Mouse (Mus musculus): ENCODE measurements at regions not wholly inside any gene's neighbourhood (a gene's known extent, or its start where the extent isn't known, plus 50 kb on each side); places are given as distances from the start of the nearest gene placed in this dataset.
"Not testable (repeated sequence)": the region's sequence is repeated elsewhere in the genome, so short reads cannot be mapped to it uniquely, and the experiment has no call there.

GRCm38 (mm10) chr6:14522742-14523141, 232.3 kb downstream of the Ppp1r3a start:
- Histone ChIP-seq H3K36me3 (ENCODE audit: control insufficient read depth, insufficient read depth, low read length, poor library complexity, severe bottlenecking) (no peaks in the 10 kb centered on the region), H3K9me3 (ENCODE audit: control insufficient read depth, insufficient read depth, low read depth, low read length) (no peaks in the 10 kb centered on the region), H3K4me3 (ENCODE audit: insufficient read depth in 1 of 2, low read depth in 1 of 2, low read length in 2 of 2, poor library complexity in 1 of 2, severe bottlenecking in 1 of 2) (no peak overlapping the region), H3K27ac (ENCODE audit: insufficient read depth, low read depth, low read length, poor library complexity, severe bottlenecking) (no peak overlapping the region), H3K9ac (ENCODE audit: insufficient read depth, low read depth, low read length, poor library complexity, severe bottlenecking) (no peak overlapping the region), H3K4me1 (ENCODE audit: control insufficient read depth in 2 of 2, insufficient read depth in 2 of 2, low read length in 2 of 2, poor library complexity in 1 of 2) (no peaks in the 10 kb centered on the region)
- in situ Hi-C loops (cut with MboI; ENCODE audit: low sequenced_read_pairs in 2 of 2, unreplicated experiment in 2 of 2): no loop called here
- TF ChIP-seq CHD2 (IDR thresholded peaks at IDR 0.05; ENCODE audit: low read depth, low read length): no peak
- no peak for TF ChIP-seq HCFC1 (IDR thresholded peaks at IDR 0.05; ENCODE audit: borderline replicate concordance, insufficient read depth, low read length)
- no peak for TF ChIP-seq ZNF384 (IDR thresholded peaks at IDR 0.05; ENCODE audit: low read depth, low read length)
- 0 out of 2 replicates have a peak, but pooled peaks have one; percentile 33 for TF ChIP-seq ZC3H11A (IDR thresholded peaks at IDR 0.05; ENCODE audit: borderline replicate concordance, low read depth, low read length)
- DNase-seq (ENCODE audit: low read depth, low spot score): no peak

GRCm38 (mm10) chr6:14521321-14521720, 233.8 kb downstream of the Ppp1r3a start:
- H3K4me3 ChIP-seq (ENCODE audit: insufficient read depth in 1 of 2, low read depth in 1 of 2, low read length in 2 of 2, poor library complexity in 1 of 2, severe bottlenecking in 1 of 2): no peak overlapping the region
- H3K36me3 ChIP-seq (ENCODE audit: control insufficient read depth, insufficient read depth, low read length, poor library complexity, severe bottlenecking): no peaks in the 10 kb centered on the region
- no peaks in the 10 kb centered on the region for H3K4me1 ChIP-seq (ENCODE audit: control insufficient read depth in 2 of 2, insufficient read depth in 2 of 2, low read length in 2 of 2, poor library complexity in 1 of 2)
- DNase-seq (ENCODE audit: low read depth, low spot score): no peak
- H3K9me3 ChIP-seq (ENCODE audit: control insufficient read depth, insufficient read depth, low read depth, low read length): no peaks in the 10 kb centered on the region
- TF ChIP-seq HCFC1 (IDR thresholded peaks at IDR 0.05; ENCODE audit: borderline replicate concordance, insufficient read depth, low read length) (no peak), MAFK (IDR thresholded peaks at IDR 0.05; ENCODE audit: insufficient read depth, low read depth, low read length) (no peak), ZC3H11A (IDR thresholded peaks at IDR 0.05; ENCODE audit: borderline replicate concordance, low read depth, low read length) (no peak), CHD2 (IDR thresholded peaks at IDR 0.05; ENCODE audit: low read depth, low read length) (no peak), ZNF384 (IDR thresholded peaks at IDR 0.05; ENCODE audit: low read depth, low read length) (no peak)
- no peak overlapping the region for H3K9ac ChIP-seq (ENCODE audit: insufficient read depth, low read depth, low read length, poor library complexity, severe bottlenecking)
- H3K27ac ChIP-seq (ENCODE audit: insufficient read depth, low read depth, low read length, poor library complexity, severe bottlenecking): no peak overlapping the region
- in situ Hi-C loops (cut with MboI; ENCODE audit: low sequenced_read_pairs in 2 of 2, unreplicated experiment in 2 of 2): no loop called here

GRCm38 (mm10) chr6:14504171-14504570, 250.9 kb downstream of the Ppp1r3a start:
- Histone ChIP-seq H3K27ac (ENCODE audit: insufficient read depth, low read depth, low read length, poor library complexity, severe bottlenecking) (no peak overlapping the region), H3K9ac (ENCODE audit: insufficient read depth, low read depth, low read length, poor library complexity, severe bottlenecking) (no peak overlapping the region), H3K4me3 (ENCODE audit: insufficient read depth in 1 of 2, low read depth in 1 of 2, low read length in 2 of 2, poor library complexity in 1 of 2, severe bottlenecking in 1 of 2) (no peak overlapping the region), H3K36me3 (ENCODE audit: control insufficient read depth, insufficient read depth, low read length, poor library complexity, severe bottlenecking) (no peaks in the 10 kb centered on the region), H3K4me1 (ENCODE audit: control insufficient read depth in 2 of 2, insufficient read depth in 2 of 2, low read length in 2 of 2, poor library complexity in 1 of 2) (peaks cover 3 to 4% of the 10 kb centered on the region in 2 experiments; a peak in 2 of 4 replicates), H3K9me3 (ENCODE audit: control insufficient read depth, insufficient read depth, low read depth, low read length) (peaks cover 6% of the 10 kb centered on the region)
- in situ Hi-C loops (cut with MboI; ENCODE audit: low sequenced_read_pairs in 2 of 2, unreplicated experiment in 2 of 2): no loop called here
- no peak for DNase-seq (ENCODE audit: low read depth, low spot score)
- TF ChIP-seq ZNF384 (IDR thresholded peaks at IDR 0.05; ENCODE audit: low read depth, low read length) (no peak), ZC3H11A (IDR thresholded peaks at IDR 0.05; ENCODE audit: borderline replicate concordance, low read depth, low read length) (no peak)

GRCm38 (mm10) chr6:14500663-14501062, 254.4 kb downstream of the Ppp1r3a start:
- Histone ChIP-seq H3K27ac (ENCODE audit: insufficient read depth, low read depth, low read length, poor library complexity, severe bottlenecking) (peak overlapping the region; percentile 26; the same call in 1 of the 2 replicates), H3K4me1 (ENCODE audit: control insufficient read depth in 2 of 2, insufficient read depth in 2 of 2, low read length in 2 of 2, poor library complexity in 1 of 2) (peaks cover 3 to 4% of the 10 kb centered on the region in 2 experiments; a peak in 2 of 4 replicates), H3K36me3 (ENCODE audit: control insufficient read depth, insufficient read depth, low read length, poor library complexity, severe bottlenecking) (no peaks in the 10 kb centered on the region), H3K9ac (ENCODE audit: insufficient read depth, low read depth, low read length, poor library complexity, severe bottlenecking) (no peak overlapping the region), H3K4me3 (ENCODE audit: insufficient read depth in 1 of 2, low read depth in 1 of 2, low read length in 2 of 2, poor library complexity in 1 of 2, severe bottlenecking in 1 of 2) (no peak overlapping the region), H3K9me3 (ENCODE audit: control insufficient read depth, insufficient read depth, low read depth, low read length) (peaks cover 6% of the 10 kb centered on the region)
- in situ Hi-C loops (cut with MboI; ENCODE audit: low sequenced_read_pairs in 2 of 2, unreplicated experiment in 2 of 2): no loop called here
- no peak for DNase-seq (ENCODE audit: low read depth, low spot score)
- TF ChIP-seq ZNF384 (IDR thresholded peaks at IDR 0.05; ENCODE audit: low read depth, low read length): no peak
- no peak for TF ChIP-seq CHD2 (IDR thresholded peaks at IDR 0.05; ENCODE audit: low read depth, low read length)
- no peak for TF ChIP-seq HCFC1 (IDR thresholded peaks at IDR 0.05; ENCODE audit: borderline replicate concordance, insufficient read depth, low read length)
- no peak for TF ChIP-seq ZC3H11A (IDR thresholded peaks at IDR 0.05; ENCODE audit: borderline replicate concordance, low read depth, low read length)
- TF ChIP-seq MAFK (IDR thresholded peaks at IDR 0.05; ENCODE audit: insufficient read depth, low read depth, low read length): no peak

- H3K4me3 ChIP-seq (ENCODE audit: insufficient read depth in 1 of 2, low read depth in 1 of 2, low read length in 2 of 2, poor library complexity in 1 of 2, severe bottlenecking in 1 of 2); in situ Hi-C loops (cut with MboI; ENCODE audit: low sequenced_read_pairs in 2 of 2, unreplicated experiment in 2 of 2); H3K36me3 ChIP-seq (ENCODE audit: control insufficient read depth, insufficient read depth, low read length, poor library complexity, severe bottlenecking); H3K9ac ChIP-seq (ENCODE audit: insufficient read depth, low read depth, low read length, poor library complexity, severe bottlenecking); DNase-seq (ENCODE audit: low read depth, low spot score); H3K4me1 ChIP-seq (ENCODE audit: control insufficient read depth in 2 of 2, insufficient read depth in 2 of 2, low read length in 2 of 2, poor library complexity in 1 of 2); H3K9me3 ChIP-seq (ENCODE audit: control insufficient read depth, insufficient read depth, low read depth, low read length): not testable (repeated sequence)
- H3K27ac ChIP-seq (ENCODE audit: insufficient read depth, low read depth, low read length, poor library complexity, severe bottlenecking): peak overlapping the region; percentile 74
Measured at GRCm38 (mm10) chr6:14499882-14500281, 255.2 kb downstream of the Ppp1r3a start.

GRCm38 (mm10) chr6:14486642-14487041, 268.4 kb downstream of the Ppp1r3a start:
- H3K9me3 ChIP-seq (ENCODE audit: control insufficient read depth, insufficient read depth, low read depth, low read length); in situ Hi-C loops (cut with MboI; ENCODE audit: low sequenced_read_pairs in 2 of 2, unreplicated experiment in 2 of 2); H3K4me3 ChIP-seq (ENCODE audit: insufficient read depth in 1 of 2, low read depth in 1 of 2, low read length in 2 of 2, poor library complexity in 1 of 2, severe bottlenecking in 1 of 2); H3K36me3 ChIP-seq (ENCODE audit: control insufficient read depth, insufficient read depth, low read length, poor library complexity, severe bottlenecking); H3K4me1 ChIP-seq (ENCODE audit: control insufficient read depth in 2 of 2, insufficient read depth in 2 of 2, low read length in 2 of 2, poor library complexity in 1 of 2); H3K27ac ChIP-seq (ENCODE audit: insufficient read depth, low read depth, low read length, poor library complexity, severe bottlenecking); H3K9ac ChIP-seq (ENCODE audit: insufficient read depth, low read depth, low read length, poor library complexity, severe bottlenecking): not testable (repeated sequence)
- peak; percentile 41 for DNase-seq (ENCODE audit: low read depth, low spot score)

All from ES-E14 (cell line).